Mouse (Mus musculus): Measurements from ENCODE around the gene Acta2.

DNA sequence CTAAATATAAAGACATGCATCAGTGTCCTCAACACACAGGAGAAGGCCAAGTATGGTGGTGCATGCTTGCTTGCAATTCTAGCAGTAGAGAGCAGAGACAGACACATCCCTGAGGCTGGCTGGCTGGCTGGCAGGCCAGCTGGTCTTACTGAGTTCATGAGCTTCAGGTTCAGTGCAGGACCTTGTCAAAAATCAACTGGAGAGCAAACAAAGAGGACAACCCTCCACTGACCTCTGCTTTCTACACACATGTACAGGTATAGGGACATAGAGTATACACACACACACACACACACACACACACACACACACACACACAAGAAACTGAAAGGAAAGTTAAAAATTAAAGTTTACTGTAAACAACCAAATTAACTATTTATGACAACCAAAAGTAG, 42.1 kb downstream of the Acta2 start:
- TF ChIP-seq CTCF (IDR thresholded peaks at IDR 0.05; ENCODE audit: extremely low read depth, insufficient read depth, low read length) (no peak), POLR2A (IDR thresholded peaks at IDR 0.05; ENCODE audit: extremely low read depth, insufficient read depth, low read length) (no peak)
